Mouse (Mus musculus) CD4-positive, CD25-positive, alpha-beta regulatory T cell, adult 9 weeks (primary cell): ENCODE data around the gene Dclk2. TPM values are rescaled to one million over a fixed set of nuclear protein-coding genes. Genes with fewer than 3 reads are reported as not detected.

Source experiments
- polyA plus RNA-seq: library from polyadenylated mRNA; unstranded; fragments of 100-300 nt; shearing (Covaris generic); gene quantifications from one replicate; pipeline ENCODE4 v1.2.1, GENCODE M21; 2017

The Dclk2 gene
- 1.7 TPM for polyA plus RNA-seq

DNA sequence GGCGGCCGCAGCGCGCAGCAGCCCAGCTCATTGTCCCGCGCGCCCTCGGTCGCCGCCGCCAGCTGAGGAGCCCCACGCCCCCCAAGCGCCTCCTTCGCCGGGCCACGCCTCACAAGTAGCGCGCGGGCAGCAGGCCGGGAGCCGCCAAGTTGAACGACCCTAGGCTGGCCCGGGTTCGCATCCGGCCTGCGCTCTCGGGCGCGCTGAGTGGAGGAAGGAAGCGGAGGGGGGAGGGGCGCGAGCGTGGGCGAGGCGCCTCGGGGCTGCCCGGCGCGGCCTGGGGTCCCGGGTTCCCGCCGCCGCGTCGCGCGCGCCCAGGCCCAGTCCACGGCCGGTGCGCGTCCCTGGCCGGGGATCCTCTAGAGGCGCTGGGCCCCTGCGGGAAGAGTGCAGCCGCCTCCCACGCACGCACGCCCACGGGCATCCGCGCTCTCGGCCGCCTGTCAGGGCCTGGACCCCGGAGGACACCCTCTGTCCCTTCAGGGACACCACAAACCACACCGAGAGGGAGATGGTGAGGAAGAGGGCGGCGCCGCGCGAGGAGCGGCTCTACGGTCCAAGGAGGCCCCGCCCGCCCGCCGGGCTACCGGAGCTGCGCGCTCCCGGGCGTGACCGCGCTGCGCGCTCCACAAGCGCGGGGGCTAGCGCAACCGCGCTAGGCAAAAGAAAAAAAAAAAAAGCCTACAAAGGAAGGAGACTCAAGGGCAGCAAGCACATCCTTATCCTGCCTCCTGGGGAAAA, at the start of gene Dclk2:
Dclk2 (minus strand) TSS at position 510 of the 741 bp plus-strand sequence.

Other genes starting within 250 kb of the Dclk2 start
- 172 TPM for gene Cd1d1, start 78.6 kb upstream of the Dclk2 start, polyA plus RNA-seq